ENCODE assay signal across 7 mouse cellular contexts in the genomic region with DNA sequence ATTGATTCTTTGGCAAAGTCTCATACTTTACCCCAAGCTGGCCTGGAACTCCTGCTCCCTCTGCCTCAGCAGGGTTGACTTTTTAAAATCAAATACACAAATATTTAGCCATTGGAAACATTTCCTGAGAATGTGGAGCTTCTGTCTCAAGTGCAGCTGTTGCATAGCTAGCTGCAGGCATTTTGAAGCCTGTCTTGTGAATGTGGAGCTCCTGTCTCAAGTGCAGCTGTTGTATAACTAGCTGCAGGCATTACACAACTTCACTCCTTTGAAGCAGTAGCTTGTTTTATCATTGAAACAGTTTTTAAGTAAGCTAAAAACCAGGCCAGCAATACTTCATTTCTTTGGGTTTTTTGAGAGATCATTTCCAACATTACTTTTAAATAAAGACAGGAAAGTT. TPM values are rescaled to one million over a fixed set of nuclear protein-coding genes. Genes with fewer than 3 reads are reported as not detected.
DNase-seq lines count a peak whose midpoint lies in the region; ATAC-seq lines count a peak whose summit lies in the region.

No protein-coding gene starts in this region.

- H3K9me3 ChIP-seq in midbrain, embryonic 13.5 days = no peaks in the 10 kb centered on the region

- no peaks in the 10 kb centered on the region for H3K27me3 ChIP-seq in midbrain, embryonic 13.5 days

- no peak for ATAC-seq in midbrain, embryonic 13.5 days

- DNase-seq in urinary bladder, postnatal 14 days (ENCODE audit: low spot score) = peak; percentile 13
- no peak for DNase-seq in urinary bladder, postnatal 25 days (ENCODE audit: low spot score)
- peak; percentile 47 to 56 for DNase-seq in heart, adult 9 months (ENCODE audit: low spot score in 2 of 2)
- DNase-seq in kidney, postnatal 4 days = peak; percentile 15 to 44
- no peak for DNase-seq in urinary bladder, adult 2 months (ENCODE audit: low spot score)
- no peak for DNase-seq in ovary, postnatal 36 days (ENCODE audit: low spot score)

- peak overlapping the region; percentile 11 for H3K4me3 ChIP-seq in midbrain, embryonic 13.5 days (replicated peaks)

- H3K27ac ChIP-seq in midbrain, embryonic 13.5 days = no peak overlapping the region

- 0 out of 2 replicates have a peak, but pooled peaks cover 2% of the 10 kb centered on the region for H3K36me3 ChIP-seq in midbrain, embryonic 13.5 days

- H3K4me2 ChIP-seq in midbrain, embryonic 13.5 days (replicated peaks) = no peak overlapping the region; the same call in 1 of the 2 replicates

- H3K9ac ChIP-seq in midbrain, embryonic 13.5 days (replicated peaks) = no peak overlapping the region

- H3K4me1 ChIP-seq in midbrain, embryonic 13.5 days (replicated peaks) = peaks cover 12% of the 10 kb centered on the region

RNA-seq across cellular contexts. Expression of a gene that starts 1.3 kb away (rescaled TPM):
- 0.13 TPM in 1 of 2 replicates, not detected in the other for polyA plus RNA-seq in midbrain, embryonic 13.5 days (2015; fragmentation: Nextera tagmentation; extraction: Ambion mirVana)
- polyA plus RNA-seq in urinary bladder, adult 2 months (2012; rRNA removed) = 85.0 and 92.0 TPM in 2 replicates

Comparison
In these comparisons a context has a peak if more than half of its experiments do, and no peak if none do; other contexts are left out.
1. DNase-seq: peak in urinary bladder, postnatal 14 days (single experiment), heart, adult 9 months (2 of 2) and kidney, postnatal 4 days (2 of 2); none in urinary bladder, postnatal 25 days (single experiment), urinary bladder, adult 2 months (single experiment) and ovary, postnatal 36 days (single experiment).
2. RNA of a gene that starts 1.3 kb away (polyA plus RNA-seq): 85.0 to 92.0 TPM in urinary bladder, adult 2 months; 0.13 TPM in midbrain, embryonic 13.5 days; every median in the first group is over 10 times any median in the second.